Mouse (Mus musculus): ENCODE measurements around the gene Fam178b. TPM values are rescaled to one million over a fixed set of nuclear protein-coding genes. Genes with fewer than 3 reads are reported as not detected.

The Fam178b gene
- total and polyA plus RNA-seq, 3 experiments, result not detected

- H3K27me3 ChIP-seq (ENCODE audit: insufficient read depth, low read length), result peaks cover 18% of the 10 kb centered on the region
- peaks cover 23% of the 10 kb centered on the region for H3K4me1 ChIP-seq (ENCODE audit: insufficient read depth, low read depth, low read length)
- H3K36me3 ChIP-seq (replicated peaks), result peaks cover 42% of the 10 kb centered on the region
- DNase-seq (ENCODE audit: low spot score) (no peak), ATAC-seq (ENCODE audit: extremely low read depth, insufficient number of reproducible peaks, low FRiP score, poor library complexity, severe bottlenecking) (no peak)
- no peak for TF ChIP-seq GATA2 (IDR thresholded peaks at IDR 0.05; ENCODE audit: borderline replicate concordance, low read depth, low read length)
- no peak for TF ChIP-seq TAL1 (conservative IDR thresholded peaks at IDR 0.05; ENCODE audit: low read depth, low read length)
- no peak for TF ChIP-seq CTCF (IDR thresholded peaks at IDR 0.05; ENCODE audit: low read depth, low read length)
- peak overlapping the region; percentile 81 for H3K4me3 ChIP-seq (ENCODE audit: low read depth, low read length)
- H3K9me3 ChIP-seq (replicated peaks), result no peaks in the 10 kb centered on the region
These were observed 137.0 kb downstream of the Fam178b start for GRCm38 (mm10) chr1:36545845-36546600.

DNA sequence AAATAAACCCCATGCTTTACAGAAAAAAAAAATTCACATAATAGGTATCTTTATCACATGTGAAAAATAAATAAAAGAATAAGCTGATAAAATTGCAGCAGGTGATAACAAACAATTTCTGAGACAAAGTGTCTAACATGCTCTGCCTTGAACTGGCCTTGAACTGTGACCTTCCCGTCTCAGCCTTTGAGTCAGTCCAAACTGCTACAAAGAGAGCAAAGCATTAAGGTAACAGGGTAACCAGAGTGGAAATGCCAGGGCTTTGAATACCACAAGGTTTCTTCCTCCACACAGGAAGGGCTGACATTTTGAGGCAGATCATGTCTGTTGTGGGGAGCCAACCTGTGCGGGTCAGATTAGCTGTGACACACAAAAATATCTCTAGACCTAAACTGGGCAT lies 137.6 kb downstream of the Fam178b start:
- ATAC-seq (ENCODE audit: extremely low read depth, insufficient number of reproducible peaks, low FRiP score, poor library complexity, severe bottlenecking), result no peak
- DNase-seq (ENCODE audit: low spot score), result no peak
- H3K9me3 ChIP-seq (replicated peaks), result no peaks in the 10 kb centered on the region
- no peak for TF ChIP-seq TAL1 (conservative IDR thresholded peaks at IDR 0.05; ENCODE audit: low read depth, low read length)
- TF ChIP-seq POLR2AphosphoS5 (IDR thresholded peaks at IDR 0.05; ENCODE audit: insufficient replicate concordance, low read depth, low read length), result no peak
- no peak for TF ChIP-seq GATA1 (IDR thresholded peaks at IDR 0.05; ENCODE audit: borderline replicate concordance, low read length)
- TF ChIP-seq CTCF (IDR thresholded peaks at IDR 0.05; ENCODE audit: low read depth, low read length), result no peak
- H3K27me3 ChIP-seq (ENCODE audit: insufficient read depth, low read length), result peaks cover 13% of the 10 kb centered on the region
- peaks cover 48% of the 10 kb centered on the region for H3K36me3 ChIP-seq (replicated peaks)
- H3K4me1 ChIP-seq (ENCODE audit: insufficient read depth, low read depth, low read length), result peaks cover 23% of the 10 kb centered on the region
- no peak overlapping the region for H3K4me3 ChIP-seq (ENCODE audit: low read depth, low read length)

- no peak for ATAC-seq (ENCODE audit: extremely low read depth, insufficient number of reproducible peaks, low FRiP score, poor library complexity, severe bottlenecking)
- Histone ChIP-seq H3K9me3 (replicated peaks) (no peaks in the 10 kb centered on the region), H3K4me1 (ENCODE audit: insufficient read depth, low read depth, low read length) (peaks cover 23% of the 10 kb centered on the region), H3K27me3 (ENCODE audit: insufficient read depth, low read length) (no peaks in the 10 kb centered on the region), H3K4me3 (ENCODE audit: low read depth, low read length) (no peak overlapping the region), H3K36me3 (replicated peaks) (peaks cover 72% of the 10 kb centered on the region)
- DNase-seq (ENCODE audit: low spot score), result no peak
- TF ChIP-seq TAL1 (conservative IDR thresholded peaks at IDR 0.05; ENCODE audit: low read depth, low read length) (no peak), GATA2 (IDR thresholded peaks at IDR 0.05; ENCODE audit: borderline replicate concordance, low read depth, low read length) (no peak), CTCF (IDR thresholded peaks at IDR 0.05; ENCODE audit: low read depth, low read length) (no peak), POLR2AphosphoS5 (IDR thresholded peaks at IDR 0.05; ENCODE audit: insufficient replicate concordance, low read depth, low read length) (no peak), GATA1 (IDR thresholded peaks at IDR 0.05; ENCODE audit: borderline replicate concordance, low read length) (no peak)
These were observed 140.1 kb downstream of the Fam178b start for GRCm38 (mm10) chr1:36542925-36543324.

GRCm38 (mm10) chr1:36541844-36542243 lies 141.1 kb downstream of the Fam178b start:
- Histone ChIP-seq H3K4me1 (ENCODE audit: insufficient read depth, low read depth, low read length) (peaks cover 17% of the 10 kb centered on the region), H3K4me3 (ENCODE audit: low read depth, low read length) (no peak overlapping the region), H3K27me3 (ENCODE audit: insufficient read depth, low read length) (no peaks in the 10 kb centered on the region), H3K36me3 (replicated peaks) (peaks cover 79% of the 10 kb centered on the region), H3K9me3 (replicated peaks) (no peaks in the 10 kb centered on the region)
- TF ChIP-seq GATA1 (IDR thresholded peaks at IDR 0.05; ENCODE audit: borderline replicate concordance, low read length) (no peak), POLR2AphosphoS5 (IDR thresholded peaks at IDR 0.05; ENCODE audit: insufficient replicate concordance, low read depth, low read length) (no peak), CTCF (IDR thresholded peaks at IDR 0.05; ENCODE audit: low read depth, low read length) (no peak), GATA2 (IDR thresholded peaks at IDR 0.05; ENCODE audit: borderline replicate concordance, low read depth, low read length) (no peak), TAL1 (conservative IDR thresholded peaks at IDR 0.05; ENCODE audit: low read depth, low read length) (no peak)
- ATAC-seq (ENCODE audit: extremely low read depth, insufficient number of reproducible peaks, low FRiP score, poor library complexity, severe bottlenecking) (no peak), DNase-seq (ENCODE audit: low spot score) (no peak)

DNA sequence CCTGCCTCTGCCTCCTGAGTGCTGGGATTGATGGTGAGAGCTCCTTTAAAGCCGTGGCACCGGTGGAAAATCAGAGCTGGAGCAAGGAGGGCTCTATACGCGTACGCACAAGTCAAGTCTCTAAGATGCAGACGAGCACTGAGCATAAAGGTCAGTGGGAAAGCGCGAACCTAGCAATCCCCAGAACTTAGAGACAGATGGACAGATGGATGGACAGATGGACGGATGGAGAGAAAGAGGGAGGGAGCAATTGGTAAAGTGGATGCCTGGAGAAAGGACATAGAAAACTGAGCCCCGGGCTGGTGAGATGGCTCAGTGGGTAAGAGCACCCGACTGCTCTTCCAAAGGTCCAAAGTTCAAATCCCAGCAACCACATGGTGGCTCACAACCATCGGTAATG lies 142.2 kb downstream of the Fam178b start:
- no peak for TF ChIP-seq GATA2 (IDR thresholded peaks at IDR 0.05; ENCODE audit: borderline replicate concordance, low read depth, low read length)
- TF ChIP-seq TAL1 (conservative IDR thresholded peaks at IDR 0.05; ENCODE audit: low read depth, low read length), result no peak
- no peak for TF ChIP-seq CTCF (IDR thresholded peaks at IDR 0.05; ENCODE audit: low read depth, low read length)
- no peak for TF ChIP-seq POLR2AphosphoS5 (IDR thresholded peaks at IDR 0.05; ENCODE audit: insufficient replicate concordance, low read depth, low read length)
- no peak for TF ChIP-seq GATA1 (IDR thresholded peaks at IDR 0.05; ENCODE audit: borderline replicate concordance, low read length)
- ATAC-seq (ENCODE audit: extremely low read depth, insufficient number of reproducible peaks, low FRiP score, poor library complexity, severe bottlenecking) (no peak), DNase-seq (ENCODE audit: low spot score) (no peak)
- Histone ChIP-seq H3K27me3 (ENCODE audit: insufficient read depth, low read length) (no peaks in the 10 kb centered on the region), H3K9me3 (replicated peaks) (no peaks in the 10 kb centered on the region), H3K36me3 (replicated peaks) (peaks cover 87% of the 10 kb centered on the region), H3K4me1 (ENCODE audit: insufficient read depth, low read depth, low read length) (peaks cover 9% of the 10 kb centered on the region), H3K4me3 (ENCODE audit: low read depth, low read length) (no peak overlapping the region)

DNA sequence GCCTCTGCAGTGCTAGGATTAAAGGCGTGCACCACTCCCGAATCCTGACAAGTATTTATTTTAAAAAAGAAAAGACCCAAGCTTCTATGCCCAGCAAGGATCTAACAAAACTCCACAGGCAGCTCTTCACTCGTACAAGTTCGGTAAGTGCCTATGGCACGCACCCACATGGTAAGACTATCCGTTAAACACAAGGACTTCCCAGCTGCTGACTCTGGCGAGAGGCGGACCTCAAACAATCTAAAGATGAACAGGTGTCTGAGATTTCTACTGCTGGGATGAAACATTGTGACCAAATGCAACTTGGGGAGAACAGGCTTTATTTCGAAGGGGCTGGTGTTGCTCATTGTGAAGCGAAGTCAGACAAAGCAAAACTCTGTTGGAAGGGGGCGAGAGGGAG lies 142.9 kb downstream of the Fam178b start:
- ATAC-seq (ENCODE audit: extremely low read depth, insufficient number of reproducible peaks, low FRiP score, poor library complexity, severe bottlenecking), result no peak
- TF ChIP-seq TAL1 (conservative IDR thresholded peaks at IDR 0.05; ENCODE audit: low read depth, low read length) (no peak), GATA2 (IDR thresholded peaks at IDR 0.05; ENCODE audit: borderline replicate concordance, low read depth, low read length) (no peak), GATA1 (IDR thresholded peaks at IDR 0.05; ENCODE audit: borderline replicate concordance, low read length) (no peak), POLR2AphosphoS5 (IDR thresholded peaks at IDR 0.05; ENCODE audit: insufficient replicate concordance, low read depth, low read length) (no peak)
- Histone ChIP-seq H3K27me3 (ENCODE audit: insufficient read depth, low read length) (no peaks in the 10 kb centered on the region), H3K4me3 (ENCODE audit: low read depth, low read length) (no peak overlapping the region), H3K36me3 (replicated peaks) (peaks cover 88% of the 10 kb centered on the region), H3K4me1 (ENCODE audit: insufficient read depth, low read depth, low read length) (peaks cover 4% of the 10 kb centered on the region; the same call in 1 of the 2 replicates), H3K9me3 (replicated peaks) (no peaks in the 10 kb centered on the region)
- no peak for DNase-seq (ENCODE audit: low spot score)

Measured in G1E (cell line).